Mouse (Mus musculus): Measurements from ENCODE around the gene Nhlrc1. TPM values are rescaled to one million over a fixed set of nuclear protein-coding genes. Genes with fewer than 3 reads are reported as not detected.

The Nhlrc1 gene
- total RNA-seq, 1 experiment, result 3.6 TPM

- Histone ChIP-seq H3K4me1 (ENCODE audit: control insufficient read depth in 2 of 2, insufficient read depth in 2 of 2, low read length in 2 of 2, poor library complexity in 1 of 2) (peaks cover 0 to 2% of the 10 kb centered on the region in 2 experiments; a peak in 1 of 4 replicates), H3K9me3 (ENCODE audit: control insufficient read depth, insufficient read depth, low read depth, low read length) (no peaks in the 10 kb centered on the region), H3K4me3 (ENCODE audit: insufficient read depth in 1 of 2, low read depth in 1 of 2, low read length in 2 of 2, poor library complexity in 1 of 2, severe bottlenecking in 1 of 2) (no peak overlapping the region), H3K27ac (ENCODE audit: insufficient read depth, low read depth, low read length, poor library complexity, severe bottlenecking) (no peak overlapping the region), H3K36me3 (ENCODE audit: control insufficient read depth, insufficient read depth, low read length, poor library complexity, severe bottlenecking) (no peaks in the 10 kb centered on the region), H3K9ac (ENCODE audit: insufficient read depth, low read depth, low read length, poor library complexity, severe bottlenecking) (no peak overlapping the region)
- no peak for DNase-seq (ENCODE audit: low read depth, low spot score)
- TF ChIP-seq CHD2 (IDR thresholded peaks at IDR 0.05; ENCODE audit: low read depth, low read length) (no peak), ZC3H11A (IDR thresholded peaks at IDR 0.05; ENCODE audit: borderline replicate concordance, low read depth, low read length) (no peak), ZNF384 (IDR thresholded peaks at IDR 0.05; ENCODE audit: low read depth, low read length) (no peak), MAFK (IDR thresholded peaks at IDR 0.05; ENCODE audit: insufficient read depth, low read depth, low read length) (no peak)
- in situ Hi-C loops (cut with MboI; ENCODE audit: low sequenced_read_pairs in 2 of 2, unreplicated experiment in 2 of 2), result no loop called here
Observed at GRCm38 (mm10) chr13:47040061-47040460, 25.4 kb upstream of the Nhlrc1 start.

GRCm38 (mm10) chr13:47037946-47038345 lies 23.3 kb upstream of the Nhlrc1 start:
- in situ Hi-C loops (cut with MboI; ENCODE audit: low sequenced_read_pairs in 2 of 2, unreplicated experiment in 2 of 2), result no loop called here
- TF ChIP-seq MAFK (IDR thresholded peaks at IDR 0.05; ENCODE audit: insufficient read depth, low read depth, low read length) (no peak), ZC3H11A (IDR thresholded peaks at IDR 0.05; ENCODE audit: borderline replicate concordance, low read depth, low read length) (no peak), HCFC1 (IDR thresholded peaks at IDR 0.05; ENCODE audit: borderline replicate concordance, insufficient read depth, low read length) (no peak), ZNF384 (IDR thresholded peaks at IDR 0.05; ENCODE audit: low read depth, low read length) (no peak), CHD2 (IDR thresholded peaks at IDR 0.05; ENCODE audit: low read depth, low read length) (no peak)
- DNase-seq (ENCODE audit: low read depth, low spot score), result no peak
- Histone ChIP-seq H3K27ac (ENCODE audit: insufficient read depth, low read depth, low read length, poor library complexity, severe bottlenecking) (no peak overlapping the region), H3K9me3 (ENCODE audit: control insufficient read depth, insufficient read depth, low read depth, low read length) (no peaks in the 10 kb centered on the region), H3K4me1 (ENCODE audit: control insufficient read depth in 2 of 2, insufficient read depth in 2 of 2, low read length in 2 of 2, poor library complexity in 1 of 2) (peaks cover 0 to 2% of the 10 kb centered on the region in 2 experiments; a peak in 1 of 4 replicates), H3K9ac (ENCODE audit: insufficient read depth, low read depth, low read length, poor library complexity, severe bottlenecking) (no peak overlapping the region), H3K36me3 (ENCODE audit: control insufficient read depth, insufficient read depth, low read length, poor library complexity, severe bottlenecking) (peaks cover 3% of the 10 kb centered on the region; the same call in 1 of the 2 replicates), H3K4me3 (ENCODE audit: insufficient read depth in 1 of 2, low read depth in 1 of 2, low read length in 2 of 2, poor library complexity in 1 of 2, severe bottlenecking in 1 of 2) (no peak overlapping the region)

- Histone ChIP-seq H3K4me3 (ENCODE audit: insufficient read depth in 1 of 2, low read depth in 1 of 2, low read length in 2 of 2, poor library complexity in 1 of 2, severe bottlenecking in 1 of 2) (no peak overlapping the region), H3K9me3 (ENCODE audit: control insufficient read depth, insufficient read depth, low read depth, low read length) (no peaks in the 10 kb centered on the region), H3K4me1 (ENCODE audit: control insufficient read depth in 2 of 2, insufficient read depth in 2 of 2, low read length in 2 of 2, poor library complexity in 1 of 2) (no peaks in the 10 kb centered on the region), H3K27ac (ENCODE audit: insufficient read depth, low read depth, low read length, poor library complexity, severe bottlenecking) (no peak overlapping the region), H3K9ac (ENCODE audit: insufficient read depth, low read depth, low read length, poor library complexity, severe bottlenecking) (no peak overlapping the region), H3K36me3 (ENCODE audit: control insufficient read depth, insufficient read depth, low read length, poor library complexity, severe bottlenecking) (peaks cover 3% of the 10 kb centered on the region)
- TF ChIP-seq HCFC1 (IDR thresholded peaks at IDR 0.05; ENCODE audit: borderline replicate concordance, insufficient read depth, low read length), result no peak
- no peak for TF ChIP-seq MAFK (IDR thresholded peaks at IDR 0.05; ENCODE audit: insufficient read depth, low read depth, low read length)
- TF ChIP-seq ZNF384 (IDR thresholded peaks at IDR 0.05; ENCODE audit: low read depth, low read length), result no peak
- TF ChIP-seq ZC3H11A (IDR thresholded peaks at IDR 0.05; ENCODE audit: borderline replicate concordance, low read depth, low read length), result no peak
- no peak for TF ChIP-seq CHD2 (IDR thresholded peaks at IDR 0.05; ENCODE audit: low read depth, low read length)
- in situ Hi-C loops (cut with MboI; ENCODE audit: low sequenced_read_pairs in 2 of 2, unreplicated experiment in 2 of 2), result no loop called here
- no peak for DNase-seq (ENCODE audit: low read depth, low spot score)
Observed at GRCm38 (mm10) chr13:47033602-47034001, 19.0 kb upstream of the Nhlrc1 start.

- peaks cover 3% of the 10 kb centered on the region for H3K36me3 ChIP-seq (ENCODE audit: control insufficient read depth, insufficient read depth, low read length, poor library complexity, severe bottlenecking)
- H3K9me3 ChIP-seq (ENCODE audit: control insufficient read depth, insufficient read depth, low read depth, low read length), result no peaks in the 10 kb centered on the region
- DNase-seq (ENCODE audit: low read depth, low spot score), result no peak
- no peaks in the 10 kb centered on the region for H3K4me1 ChIP-seq (ENCODE audit: control insufficient read depth in 2 of 2, insufficient read depth in 2 of 2, low read length in 2 of 2, poor library complexity in 1 of 2)
- no peak overlapping the region for H3K27ac ChIP-seq (ENCODE audit: insufficient read depth, low read depth, low read length, poor library complexity, severe bottlenecking)
- no peak overlapping the region for H3K4me3 ChIP-seq (ENCODE audit: insufficient read depth in 1 of 2, low read depth in 1 of 2, low read length in 2 of 2, poor library complexity in 1 of 2, severe bottlenecking in 1 of 2)
- no peak overlapping the region for H3K9ac ChIP-seq (ENCODE audit: insufficient read depth, low read depth, low read length, poor library complexity, severe bottlenecking)
- TF ChIP-seq MAFK (IDR thresholded peaks at IDR 0.05; ENCODE audit: insufficient read depth, low read depth, low read length) (no peak), CHD2 (IDR thresholded peaks at IDR 0.05; ENCODE audit: low read depth, low read length) (no peak), ZC3H11A (IDR thresholded peaks at IDR 0.05; ENCODE audit: borderline replicate concordance, low read depth, low read length) (no peak), HCFC1 (IDR thresholded peaks at IDR 0.05; ENCODE audit: borderline replicate concordance, insufficient read depth, low read length) (no peak), ZNF384 (IDR thresholded peaks at IDR 0.05; ENCODE audit: low read depth, low read length) (no peak)
- in situ Hi-C loops (cut with MboI; ENCODE audit: low sequenced_read_pairs in 2 of 2, unreplicated experiment in 2 of 2), result no loop called here
Observed at GRCm38 (mm10) chr13:47030376-47031107, 15.9 kb upstream of the Nhlrc1 start.

Measured in ES-E14 (cell line).